10 mouse cellular contexts compared by ENCODE assay signal in genomic region chr7:125820233-125820632, GRCm38 (mm10).
A peak's percentile ranks its signal among the peaks of the same experiment; 100 is the strongest.
DNase-seq lines count a peak whose midpoint lies in the region; ATAC-seq and TF ChIP-seq lines count a peak whose summit lies in the region.
"Had no signal": no experiment of that assay in that cellular context is flagged by ENCODE, and none has a peak within 500 bp of the region (broad histone marks: within the 10 kb centered on the region; RNA-seq: fewer than 3 reads in every experiment).

No protein-coding gene starts in this region.

- DNase-seq in embryonic facial prominence, embryonic 14.5 days (ENCODE audit: low spot score), result peak; percentile 25
- no peak for DNase-seq in embryonic facial prominence, embryonic 10.5 days (ENCODE audit: low spot score)
- DNase-seq in kidney, adult 2 months, result no peak
- no peak for DNase-seq in kidney, adult 8-10 months
- DNase-seq in CH12.LX (ENCODE audit: extremely low read depth), result peak; percentile 13
- peak; percentile 17 for DNase-seq in lung, postnatal 36 days
- DNase-seq in thymus, postnatal 36 days, result no peak
- DNase-seq in gastrocnemius, postnatal 4 days (ENCODE audit: low spot score in 2 of 2), result no peak

- no peak for TF ChIP-seq POLR2A in kidney, adult 2 months (IDR thresholded peaks at IDR 0.05; ENCODE audit: low read depth, low read length)
- no peak for TF ChIP-seq POLR2A in CH12.LX (IDR thresholded peaks at IDR 0.05; ENCODE audit: low read depth, low read length)

- no peaks in the 10 kb centered on the region for H3K79me2 ChIP-seq in CH12.LX (replicated peaks; ENCODE audit: control insufficient read depth, extremely low read depth, insufficient read depth, poor library complexity, severe bottlenecking)

- peak; percentile 64 for TF ChIP-seq RAD21 in CH12.LX (IDR thresholded peaks at IDR 0.05; ENCODE audit: low read depth, low read length)

- H3K4me2 ChIP-seq in embryonic facial prominence, embryonic 14.5 days (ENCODE audit: low read depth, low read length), result no peak overlapping the region
- H3K4me2 ChIP-seq in CH12.LX (ENCODE audit: insufficient read depth, low read depth, poor library complexity, severe bottlenecking), result no peak overlapping the region
- H3K4me2 ChIP-seq: embryonic facial prominence, embryonic 13.5 days had no signal

- no peak overlapping the region for H3K4me3 ChIP-seq in embryonic facial prominence, embryonic 14.5 days (ENCODE audit: low read depth, low read length)
- H3K4me3 ChIP-seq in embryonic facial prominence, embryonic 10.5 days, result no peak overlapping the region
- no peak overlapping the region for H3K4me3 ChIP-seq in kidney, adult 2 months (ENCODE audit: insufficient read depth, low read depth, low read length)
- no peak overlapping the region for H3K4me3 ChIP-seq in CH12.LX (replicated peaks in 1 of 3; ENCODE audit: low read depth in 2 of 3, low read length in 2 of 3, poor library complexity in 1 of 3)
- H3K4me3 ChIP-seq: embryonic facial prominence, embryonic 13.5 days; hindbrain, embryonic 10.5 days had no signal

- H3K9ac ChIP-seq in embryonic facial prominence, embryonic 14.5 days (ENCODE audit: low read depth, low read length), result no peak overlapping the region
- H3K9ac ChIP-seq in CH12.LX (ENCODE audit: insufficient read depth, low read depth), result no peak overlapping the region
- H3K9ac ChIP-seq: embryonic facial prominence, embryonic 13.5 days had no signal

- no peak for ATAC-seq in embryonic facial prominence, embryonic 14.5 days (ENCODE audit: low read depth)

- no peaks in the 10 kb centered on the region for H3K4me1 ChIP-seq in embryonic facial prominence, embryonic 14.5 days (ENCODE audit: control insufficient read depth, insufficient read depth, low read length)
- peaks cover 9% of the 10 kb centered on the region; the same call in 1 of the 2 replicates for H3K4me1 ChIP-seq in embryonic facial prominence, embryonic 10.5 days
- H3K4me1 ChIP-seq in kidney, adult 2 months (ENCODE audit: control insufficient read depth, insufficient read depth, low read length), result peaks cover 10% of the 10 kb centered on the region; the same call in 1 of the 2 replicates
- H3K4me1 ChIP-seq in CH12.LX (ENCODE audit: control insufficient read depth in 1 of 2, insufficient read depth in 2 of 2), result no peaks in the 10 kb centered on the region

- in situ Hi-C loops in CH12.LX (cut with MboI; ENCODE audit: low pct_ligation_motif_present, low pct_unique_long_range_greater_than_20kb, low sequenced_read_pairs), result no loop called here

- dilution Hi-C loops in CH12.LX (cut with MboI; ENCODE audit: extremely low pct_ligation_motif_present, extremely low pct_unique_long_range_greater_than_20kb, low sequenced_read_pairs), result no loop called here

- WGBS in embryonic facial prominence, embryonic 14.5 days, result 55% methylated on average over 2 of the region's 2 CpGs
- 68% methylated on average over 2 of the region's 2 CpGs for WGBS in embryonic facial prominence, embryonic 10.5 days
- WGBS in kidney, adult 2 months, result 74% methylated on average over 2 of the region's 2 CpGs

- TF ChIP-seq EP300 in CH12.LX (IDR thresholded peaks at IDR 0.05; ENCODE audit: low read length), result no peak

- H3K27ac ChIP-seq in embryonic facial prominence, embryonic 14.5 days (replicated peaks; ENCODE audit: low read depth, low read length), result no peak overlapping the region
- no peak overlapping the region for H3K27ac ChIP-seq in embryonic facial prominence, embryonic 10.5 days (replicated peaks)
- H3K27ac ChIP-seq in kidney, adult 2 months (ENCODE audit: insufficient read depth, low read depth, low read length), result no peak overlapping the region
- no peak overlapping the region for H3K27ac ChIP-seq in CH12.LX (ENCODE audit: insufficient read depth, low read depth)
- H3K27ac ChIP-seq: embryonic facial prominence, embryonic 13.5 days; hindbrain, embryonic 10.5 days had no signal

- H3K36me3 ChIP-seq in embryonic facial prominence, embryonic 14.5 days (ENCODE audit: control insufficient read depth, insufficient read depth, low read length), result 0 out of 2 replicates have a peak, but pooled peaks cover 5% of the 10 kb centered on the region
- H3K36me3 ChIP-seq in embryonic facial prominence, embryonic 10.5 days (replicated peaks), result peaks cover 8% of the 10 kb centered on the region; the same call in 1 of the 2 replicates
- no peaks in the 10 kb centered on the region for H3K36me3 ChIP-seq in kidney, adult 2 months (ENCODE audit: control insufficient read depth, insufficient read depth, low read length)
- peaks cover 0 to 8% of the 10 kb centered on the region in 2 experiments for H3K36me3 ChIP-seq in CH12.LX (replicated peaks in 1 of 2; ENCODE audit: control insufficient read depth in 1 of 2, insufficient read depth in 1 of 2, low read length in 1 of 2)

- no peaks in the 10 kb centered on the region for H3K27me3 ChIP-seq in embryonic facial prominence, embryonic 14.5 days (replicated peaks; ENCODE audit: control insufficient read depth, insufficient read depth, low read length)
- H3K27me3 ChIP-seq in embryonic facial prominence, embryonic 10.5 days (replicated peaks; ENCODE audit: low read depth, poor library complexity, severe bottlenecking), result no peaks in the 10 kb centered on the region
- no peaks in the 10 kb centered on the region for H3K27me3 ChIP-seq in kidney, adult 2 months (replicated peaks; ENCODE audit: control insufficient read depth, insufficient read depth, low read length)
- no peaks in the 10 kb centered on the region for H3K27me3 ChIP-seq in CH12.LX (replicated peaks)
- H3K27me3 ChIP-seq: embryonic facial prominence, embryonic 13.5 days had no signal

- no peaks in the 10 kb centered on the region for H3K9me3 ChIP-seq in embryonic facial prominence, embryonic 14.5 days (ENCODE audit: control insufficient read depth, low read length)
- H3K9me3 ChIP-seq in embryonic facial prominence, embryonic 10.5 days, result no peaks in the 10 kb centered on the region
- no peaks in the 10 kb centered on the region for H3K9me3 ChIP-seq in CH12.LX (replicated peaks; ENCODE audit: low read length)
- H3K9me3 ChIP-seq: embryonic facial prominence, embryonic 13.5 days; hindbrain, embryonic 10.5 days had no signal

- TF ChIP-seq CTCF in kidney, adult 2 months (conservative IDR thresholded peaks at IDR 0.05; ENCODE audit: insufficient read depth, insufficient read length, low read depth, low read length), result 0 out of 2 replicates have a peak, but pooled peaks have one; percentile 12
- TF ChIP-seq CTCF in CH12.LX (conservative IDR thresholded peaks at IDR 0.05 in 1 of 2, IDR thresholded peaks at IDR 0.05 in 1 of 2; ENCODE audit: low read depth in 2 of 2, low read length in 2 of 2), result peak in 1 of 2 experiments; percentile 65; a peak in 2 of 4 replicates

TF ChIP-seq in CH12.LX, 34 proteins besides CTCF, POLR2A, EP300 and RAD21:
- peak; percentile 61 for TF ChIP-seq SMC3 (IDR thresholded peaks at IDR 0.05; ENCODE audit: low read depth, low read length)
- no peak for TF ChIP-seq PAX5 (IDR thresholded peaks at IDR 0.05; ENCODE audit: low read length)

Comparison
In these comparisons a context has a peak if more than half of its experiments do, and no peak if none do; other contexts are left out.
1. DNase-seq: peak in embryonic facial prominence, embryonic 14.5 days (single experiment), CH12.LX (single experiment) and lung, postnatal 36 days (single experiment); none in embryonic facial prominence, embryonic 10.5 days (single experiment), kidney, adult 2 months (single experiment), kidney, adult 8-10 months (0 of 2), thymus, postnatal 36 days (0 of 2) and gastrocnemius, postnatal 4 days (0 of 2).